Mouse (Mus musculus) naive thymus-derived CD4-positive, alpha-beta T cell, adult 2 months (primary cell): Measurements from ENCODE around the gene Wfikkn1.

Experiments used
- DNase-seq: peaks from one replicate; pipeline ENCODE4 v3.0.0-alpha.2; 2011; ENCODE audit warnings: low read depth

Gene Wfikkn1

DNA sequence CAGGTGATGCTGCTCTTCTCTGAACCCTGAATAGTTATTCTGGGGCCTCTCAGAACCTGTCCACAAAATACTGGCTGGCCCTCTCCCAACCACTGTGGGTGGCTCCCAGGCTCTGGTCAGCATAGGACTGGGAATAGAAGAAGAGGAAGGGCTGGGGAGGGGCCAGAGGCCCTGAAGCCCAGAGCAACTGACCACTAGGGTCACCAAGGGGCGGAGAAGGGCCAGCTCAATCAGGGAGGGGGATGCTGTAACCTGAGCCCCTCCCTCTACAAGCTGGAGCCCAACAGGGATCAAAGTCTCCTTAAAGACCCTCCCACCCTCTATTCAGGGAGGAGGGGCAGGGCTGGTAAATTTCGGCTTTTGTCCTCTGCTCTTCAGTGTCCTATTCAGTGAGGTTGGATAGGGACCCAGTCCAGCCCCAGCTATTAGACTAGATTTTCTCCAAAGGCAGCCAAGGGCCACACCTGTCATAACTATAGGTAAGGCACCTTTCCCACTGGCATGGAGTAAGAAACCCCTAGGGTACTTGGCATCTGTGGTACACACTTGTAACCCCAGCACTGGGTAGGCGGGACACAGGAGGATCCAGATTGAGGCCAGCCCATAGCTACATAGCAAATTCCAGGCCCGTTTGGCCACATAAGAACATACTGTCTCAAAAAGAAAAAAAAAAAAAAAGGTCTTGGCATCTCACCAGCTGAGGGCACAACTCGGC lies at the start of gene Wfikkn1:
TSS of gene Wfikkn1 (minus strand) at position 663 of the 715 bp plus-strand sequence.
- DNase-seq, result no peak

DNA sequence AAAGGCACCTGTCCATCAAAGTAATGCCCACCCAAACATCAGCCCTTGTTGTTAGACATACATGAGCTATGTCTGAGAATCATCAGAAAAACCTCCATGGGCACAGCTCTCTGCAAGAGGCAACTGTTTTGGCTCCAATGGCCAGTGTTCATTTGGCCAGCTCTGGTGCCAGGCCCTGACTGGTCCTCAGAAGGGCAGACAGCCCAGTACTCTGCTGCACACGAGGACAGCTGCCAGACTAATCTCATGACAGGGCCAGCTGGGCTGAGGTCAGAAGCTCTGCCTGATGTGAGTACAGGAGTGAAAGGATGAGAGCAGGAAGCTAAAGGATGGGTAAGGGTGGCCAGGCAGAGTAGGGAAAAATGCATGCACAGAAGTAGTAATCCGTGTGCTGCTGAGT lies 44.7 kb upstream of the Wfikkn1 start:
- no peak for DNase-seq

GRCm38 (mm10) chr17:25922120-25922519 lies 41.5 kb upstream of the Wfikkn1 start:
- no peak for DNase-seq

GRCm38 (mm10) chr17:25919786-25920642 lies 39.4 kb upstream of the Wfikkn1 start:
- peak; percentile 100 for DNase-seq

DNA sequence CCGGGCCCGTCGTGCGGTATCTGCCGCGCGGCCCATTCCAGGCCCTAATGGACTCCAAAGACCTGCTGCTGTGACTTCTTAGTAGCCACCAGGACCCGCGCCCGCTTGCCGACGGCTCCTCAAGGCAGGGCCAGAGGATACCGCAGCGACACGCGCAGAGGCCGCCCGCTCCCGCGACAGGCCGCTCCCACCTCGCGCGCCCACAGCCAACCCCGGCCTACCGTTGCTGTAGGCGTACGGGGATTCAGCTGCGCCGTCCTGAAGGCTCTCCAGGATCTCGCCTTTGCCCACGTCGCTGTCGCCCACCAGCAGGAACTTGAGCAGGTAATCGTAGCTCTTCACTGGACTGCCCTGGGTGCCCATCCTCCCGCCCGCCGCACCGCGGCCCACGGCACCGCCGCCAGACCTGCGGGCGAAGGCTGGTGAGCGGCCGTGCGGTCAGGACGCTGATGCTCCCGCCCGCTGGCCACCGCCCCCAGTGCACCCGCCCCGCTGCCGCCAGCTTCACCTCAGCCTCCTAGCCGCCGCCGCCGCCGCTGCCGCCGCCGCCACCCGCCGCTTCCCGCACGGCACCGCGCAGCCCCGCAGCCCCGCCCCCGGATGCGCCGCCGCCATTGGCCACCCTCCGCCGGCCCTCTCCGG lies 38.6 kb upstream of the Wfikkn1 start, which contains the start of gene Rab40c:
TSS of gene Rab40c (minus strand) at position 584 of the 642 bp plus-strand sequence.
- peak; percentile 70 for DNase-seq

DNA sequence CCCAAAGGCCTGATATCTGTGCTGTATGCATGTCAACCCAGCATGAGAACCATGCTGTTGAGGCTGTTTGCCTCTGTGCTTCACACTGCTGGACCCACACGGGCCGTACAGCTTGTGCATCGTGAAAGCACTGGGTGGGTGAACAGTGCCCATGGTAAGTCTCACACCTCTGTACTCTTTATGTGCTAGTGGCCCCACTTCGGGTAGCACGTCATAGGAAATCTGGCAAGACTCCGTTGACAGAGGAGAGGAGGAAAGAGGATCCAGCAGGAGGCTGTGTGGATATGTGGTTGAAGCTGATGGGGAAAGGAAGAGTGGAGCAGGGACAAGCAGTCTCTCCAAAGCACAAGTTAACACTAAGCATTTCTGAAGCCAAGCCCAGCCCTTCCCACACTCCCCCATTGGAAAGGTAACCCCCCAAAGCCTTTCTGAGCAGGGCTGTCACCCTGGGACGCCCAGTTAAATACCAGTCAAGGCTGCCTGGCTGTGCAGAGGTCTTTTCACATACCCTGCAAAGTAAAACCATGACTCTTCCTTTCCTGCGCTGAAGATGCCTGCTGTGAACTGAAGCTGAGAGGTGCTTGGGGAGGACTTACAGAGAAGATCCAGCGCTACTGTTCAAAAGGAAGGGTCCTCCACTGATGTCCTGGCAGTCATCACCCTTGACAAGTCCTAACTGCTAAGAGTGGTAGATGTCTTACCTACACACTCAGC lies 37.5 kb upstream of the Wfikkn1 start:
- DNase-seq, result peak; percentile 29

- DNase-seq, result no peak
These were observed 36.4 kb upstream of the Wfikkn1 start for GRCm38 (mm10) chr17:25916931-25917647.

GRCm38 (mm10) chr17:25914295-25914694 lies 33.6 kb upstream of the Wfikkn1 start:
- DNase-seq, result no peak

- no peak for DNase-seq
These were observed 33.2 kb upstream of the Wfikkn1 start for GRCm38 (mm10) chr17:25913877-25914275.

GRCm38 (mm10) chr17:25913186-25913876 lies 32.7 kb upstream of the Wfikkn1 start:
- no peak for DNase-seq

- no peak for DNase-seq
These were observed 31.2 kb upstream of the Wfikkn1 start for GRCm38 (mm10) chr17:25911816-25912215.

DNA sequence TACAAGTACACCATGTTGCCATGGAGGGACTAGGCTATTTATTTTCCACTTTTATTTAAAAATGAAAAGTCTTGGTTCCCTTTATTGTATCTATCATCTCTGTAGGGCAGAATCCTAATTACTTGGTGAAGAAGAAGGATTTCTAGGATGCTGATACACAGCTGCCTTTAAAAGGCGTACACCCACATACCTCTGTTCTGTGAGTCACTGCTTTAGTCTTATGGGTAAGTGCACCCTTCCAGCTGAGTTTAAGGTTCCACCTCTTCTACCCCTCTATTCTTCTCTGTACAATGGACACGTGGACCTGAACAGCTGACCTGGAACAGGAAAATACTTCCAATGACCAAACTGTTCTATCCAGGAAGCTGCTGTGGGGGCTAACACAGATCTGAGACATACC lies 27.0 kb upstream of the Wfikkn1 start:
- DNase-seq, result no peak

GRCm38 (mm10) chr17:25903061-25903460 lies 22.4 kb upstream of the Wfikkn1 start:
- DNase-seq, result no peak

DNA sequence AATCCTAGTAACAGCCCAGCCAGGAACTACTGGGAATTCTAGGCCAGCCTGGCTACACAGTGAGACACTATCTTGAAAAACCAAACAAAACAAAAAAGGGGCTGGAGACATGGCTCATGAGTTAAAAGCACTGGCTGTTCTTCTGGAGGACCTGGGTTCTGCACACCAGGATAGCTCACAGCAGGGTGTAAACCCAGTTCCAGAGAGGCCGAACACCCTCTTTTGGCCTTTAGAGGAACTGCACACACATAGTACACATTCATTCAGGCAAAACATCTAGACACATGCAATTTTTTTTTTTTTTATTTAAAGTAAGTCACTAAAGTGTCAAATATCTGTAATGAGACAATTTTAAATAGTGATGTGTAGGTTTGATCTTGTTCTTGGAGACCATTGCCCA lies 19.5 kb upstream of the Wfikkn1 start:
- DNase-seq, result no peak

DNA sequence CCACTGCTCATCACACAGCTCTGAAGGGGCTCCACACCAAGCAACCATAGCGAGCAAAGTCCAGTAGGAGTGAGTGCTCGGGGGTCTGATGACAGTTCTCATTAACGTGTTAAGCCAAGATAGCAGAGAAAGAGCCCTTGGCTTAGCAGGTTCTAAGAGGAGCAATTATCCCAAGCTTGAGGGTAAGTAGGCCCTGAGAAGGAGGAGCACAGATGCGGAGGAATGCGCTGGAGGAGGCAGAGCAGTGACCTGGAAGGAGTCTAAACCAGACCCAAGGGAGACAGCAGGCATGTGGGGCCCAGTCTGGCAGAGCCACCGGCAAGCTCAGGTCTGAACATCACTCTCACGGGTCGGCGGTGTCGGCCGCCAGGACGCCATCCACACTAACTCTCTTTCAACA lies 15.2 kb upstream of the Wfikkn1 start:
- no peak for DNase-seq

- DNase-seq, result no peak
These were observed 14.8 kb upstream of the Wfikkn1 start for GRCm38 (mm10) chr17:25895415-25895814.

- peak; percentile 82 for DNase-seq
These were observed 13.4 kb upstream of the Wfikkn1 start for GRCm38 (mm10) chr17:25893975-25894617.

DNA sequence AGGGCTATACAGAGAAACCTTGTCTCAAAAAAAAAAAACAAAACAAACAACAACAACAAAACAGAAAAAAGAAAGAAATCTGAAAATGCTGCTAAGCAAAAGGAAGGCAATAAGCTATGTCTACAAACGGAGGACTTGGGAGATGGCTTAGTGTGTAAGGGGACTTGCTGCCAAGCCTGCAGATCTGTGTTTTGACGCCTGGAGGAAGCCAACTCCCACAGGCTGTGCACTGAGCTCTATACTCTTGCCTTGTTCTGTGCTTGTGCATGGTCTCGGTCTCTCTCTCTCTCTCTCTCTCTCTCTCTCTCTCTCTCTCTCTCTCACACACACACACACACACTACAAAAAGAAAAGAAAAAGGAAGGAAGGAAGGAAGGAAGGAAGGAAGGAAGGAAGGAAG lies 8.2 kb upstream of the Wfikkn1 start:
- no peak for DNase-seq

DNA sequence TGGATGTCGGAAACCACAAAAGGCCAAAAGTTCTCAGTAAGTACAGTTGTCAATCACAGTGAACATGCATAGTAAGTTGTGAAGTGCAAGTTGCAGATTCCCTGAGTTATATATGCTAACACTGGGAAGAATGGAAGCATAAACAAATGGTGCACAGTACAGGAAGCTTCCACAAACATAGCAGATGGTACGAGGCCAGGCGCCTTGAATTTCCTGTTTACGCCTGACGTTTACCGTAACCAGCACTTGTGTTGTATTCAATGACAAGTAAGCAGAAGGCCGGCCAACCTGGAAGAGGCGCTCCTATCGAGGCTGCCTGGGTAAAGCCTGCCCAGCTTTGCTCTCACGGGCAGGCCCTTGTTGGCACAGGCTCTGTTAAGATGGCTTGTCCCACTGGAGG lies 6.8 kb upstream of the Wfikkn1 start:
- DNase-seq, result no peak

DNA sequence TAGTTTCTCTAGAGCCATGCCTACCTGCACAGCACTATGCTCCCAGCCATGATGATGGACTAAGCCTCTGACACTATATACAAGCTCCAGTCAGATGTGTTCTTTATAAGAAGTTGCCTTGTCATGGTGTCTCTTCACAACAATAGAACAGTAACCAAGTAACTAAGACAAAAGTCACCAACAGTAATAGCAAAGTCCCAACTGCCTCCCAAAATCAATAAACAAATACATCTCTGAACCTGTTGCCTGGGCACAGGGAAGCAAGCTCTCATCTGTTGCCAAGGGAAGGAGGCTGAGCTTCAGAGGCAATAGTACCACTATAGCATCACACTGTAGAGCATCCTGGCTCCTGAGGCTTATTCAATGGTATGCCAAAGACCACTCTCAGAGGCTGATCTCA lies 6.1 kb upstream of the Wfikkn1 start:
- no peak for DNase-seq
